Mouse (Mus musculus): ENCODE data around the gene Zfhx3. TPM values are rescaled to one million over a fixed set of nuclear protein-coding genes. Genes with fewer than 3 reads are reported as not detected.
A peak's percentile ranks its signal among the peaks of the same experiment; 100 is the strongest.

The Zfhx3 gene
- polyA plus RNA-seq, 1 experiment from 2014 or later: 68.4 TPM

- Histone ChIP-seq H3K4me2 (ENCODE audit: low read length) (no peak overlapping the region), H3K27ac (replicated peaks; ENCODE audit: low read depth, low read length) (peak overlapping the region; percentile 85), H3K9ac (replicated peaks; ENCODE audit: low read length) (no peak overlapping the region), H3K4me1 (ENCODE audit: control insufficient read depth, insufficient read depth, low read length) (peaks cover 36% of the 10 kb centered on the region), H3K36me3 (ENCODE audit: control insufficient read depth, insufficient read depth, low read length) (peaks cover 44% of the 10 kb centered on the region), H3K4me3 (replicated peaks; ENCODE audit: low read depth, low read length) (no peak overlapping the region), H3K9me3 (ENCODE audit: control insufficient read depth, low read length) (no peaks in the 10 kb centered on the region), H3K27me3 (ENCODE audit: control insufficient read depth, insufficient read depth, low read length) (no peaks in the 10 kb centered on the region)
- DNase-seq (no peak), ATAC-seq (ENCODE audit: low FRiP score, low TSS enrichment) (no peak)
- 65% methylated on average over 11 of the region's 11 CpGs for WGBS
Observed at GRCm38 (mm10) chr8:108943132-108943531, 1000.7 kb downstream of the Zfhx3 start.

- ATAC-seq (ENCODE audit: low FRiP score, low TSS enrichment): peak; percentile 51; the same call in 1 of the 2 replicates
- H3K4me3 ChIP-seq (replicated peaks; ENCODE audit: low read depth, low read length): no peak overlapping the region
- H3K27me3 ChIP-seq (ENCODE audit: control insufficient read depth, insufficient read depth, low read length): no peaks in the 10 kb centered on the region
- peaks cover 6% of the 10 kb centered on the region for H3K9me3 ChIP-seq (ENCODE audit: control insufficient read depth, low read length)
- H3K4me1 ChIP-seq (ENCODE audit: control insufficient read depth, insufficient read depth, low read length): peaks cover 34% of the 10 kb centered on the region
- peak; percentile 66 for DNase-seq
- peaks cover 56% of the 10 kb centered on the region for H3K36me3 ChIP-seq (ENCODE audit: control insufficient read depth, insufficient read depth, low read length)
- H3K9ac ChIP-seq (replicated peaks; ENCODE audit: low read length): peak overlapping the region; percentile 31; the same call in 1 of the 2 replicates
- no peak overlapping the region for H3K4me2 ChIP-seq (ENCODE audit: low read length)
- H3K27ac ChIP-seq (replicated peaks; ENCODE audit: low read depth, low read length): peak overlapping the region; percentile 85
- WGBS: 6% methylated on average over 13 of the region's 13 CpGs
Observed at GRCm38 (mm10) chr8:108944312-108944711, 1001.9 kb downstream of the Zfhx3 start.

GRCm38 (mm10) chr8:108950311-108950710 is 1007.9 kb downstream of the Zfhx3 start:
- Histone ChIP-seq H3K4me3 (replicated peaks; ENCODE audit: low read depth, low read length) (no peak overlapping the region), H3K27ac (replicated peaks; ENCODE audit: low read depth, low read length) (no peak overlapping the region), H3K36me3 (ENCODE audit: control insufficient read depth, insufficient read depth, low read length) (peaks cover 100% of the 10 kb centered on the region), H3K27me3 (ENCODE audit: control insufficient read depth, insufficient read depth, low read length) (no peaks in the 10 kb centered on the region), H3K9ac (replicated peaks; ENCODE audit: low read length) (no peak overlapping the region), H3K4me2 (ENCODE audit: low read length) (no peak overlapping the region), H3K9me3 (ENCODE audit: control insufficient read depth, low read length) (peaks cover 23% of the 10 kb centered on the region), H3K4me1 (ENCODE audit: control insufficient read depth, insufficient read depth, low read length) (no peaks in the 10 kb centered on the region)
- ATAC-seq (ENCODE audit: low FRiP score, low TSS enrichment) (no peak), DNase-seq (no peak)
- WGBS: 98% methylated on average over 21 of the region's 21 CpGs

- H3K27ac ChIP-seq (replicated peaks; ENCODE audit: low read depth, low read length): no peak overlapping the region
- H3K36me3 ChIP-seq (ENCODE audit: control insufficient read depth, insufficient read depth, low read length): peaks cover 100% of the 10 kb centered on the region
- 94% methylated on average over 12 of the region's 12 CpGs for WGBS
- no peak for DNase-seq
- no peaks in the 10 kb centered on the region for H3K27me3 ChIP-seq (ENCODE audit: control insufficient read depth, insufficient read depth, low read length)
- no peak for ATAC-seq (ENCODE audit: low FRiP score, low TSS enrichment)
- peaks cover 23% of the 10 kb centered on the region for H3K9me3 ChIP-seq (ENCODE audit: control insufficient read depth, low read length)
- H3K9ac ChIP-seq (replicated peaks; ENCODE audit: low read length): no peak overlapping the region
- H3K4me2 ChIP-seq (ENCODE audit: low read length): no peak overlapping the region
- no peak overlapping the region for H3K4me3 ChIP-seq (replicated peaks; ENCODE audit: low read depth, low read length)
- H3K4me1 ChIP-seq (ENCODE audit: control insufficient read depth, insufficient read depth, low read length): no peaks in the 10 kb centered on the region
Observed at GRCm38 (mm10) chr8:108951560-108951959, 1009.1 kb downstream of the Zfhx3 start.

GRCm38 (mm10) chr8:108956416-108956815 is 1014.0 kb downstream of the Zfhx3 start:
- H3K4me2 ChIP-seq (ENCODE audit: low read length): 0 out of 2 replicates have a peak overlapping the region, but pooled peaks have one; percentile 12
- H3K27me3 ChIP-seq (ENCODE audit: control insufficient read depth, insufficient read depth, low read length): no peaks in the 10 kb centered on the region
- peaks cover 62% of the 10 kb centered on the region for H3K36me3 ChIP-seq (ENCODE audit: control insufficient read depth, insufficient read depth, low read length)
- H3K9me3 ChIP-seq (ENCODE audit: control insufficient read depth, low read length): no peaks in the 10 kb centered on the region
- no peaks in the 10 kb centered on the region for H3K4me1 ChIP-seq (ENCODE audit: control insufficient read depth, insufficient read depth, low read length)
- ATAC-seq (ENCODE audit: low FRiP score, low TSS enrichment) (no peak), DNase-seq (peak; percentile 50)
- WGBS: 75% methylated on average over 37 of the region's 37 CpGs
- H3K27ac ChIP-seq (replicated peaks; ENCODE audit: low read depth, low read length): no peak overlapping the region
- H3K4me3 ChIP-seq (replicated peaks; ENCODE audit: low read depth, low read length): no peak overlapping the region
- no peak overlapping the region for H3K9ac ChIP-seq (replicated peaks; ENCODE audit: low read length)

GRCm38 (mm10) chr8:108962516-108962915 is 1020.1 kb downstream of the Zfhx3 start:
- ATAC-seq (ENCODE audit: low FRiP score, low TSS enrichment) (no peak), DNase-seq (no peak)
- Histone ChIP-seq H3K4me1 (ENCODE audit: control insufficient read depth, insufficient read depth, low read length) (no peaks in the 10 kb centered on the region; the same call in 1 of the 2 replicates), H3K4me3 (replicated peaks; ENCODE audit: low read depth, low read length) (no peak overlapping the region), H3K27ac (replicated peaks; ENCODE audit: low read depth, low read length) (peak overlapping the region; percentile 65), H3K4me2 (ENCODE audit: low read length) (no peak overlapping the region), H3K27me3 (ENCODE audit: control insufficient read depth, insufficient read depth, low read length) (no peaks in the 10 kb centered on the region), H3K9me3 (ENCODE audit: control insufficient read depth, low read length) (no peaks in the 10 kb centered on the region), H3K36me3 (ENCODE audit: control insufficient read depth, insufficient read depth, low read length) (0 out of 2 replicates have a peak, but pooled peaks cover 4% of the 10 kb centered on the region), H3K9ac (replicated peaks; ENCODE audit: low read length) (no peak overlapping the region)
- 59% methylated on average over 7 of the region's 7 CpGs for WGBS

- no peaks in the 10 kb centered on the region for H3K27me3 ChIP-seq (ENCODE audit: control insufficient read depth, insufficient read depth, low read length)
- H3K36me3 ChIP-seq (ENCODE audit: control insufficient read depth, insufficient read depth, low read length): 0 out of 2 replicates have a peak, but pooled peaks cover 4% of the 10 kb centered on the region
- no peak overlapping the region for H3K9ac ChIP-seq (replicated peaks; ENCODE audit: low read length)
- H3K4me2 ChIP-seq (ENCODE audit: low read length): no peak overlapping the region
- no peaks in the 10 kb centered on the region; the same call in 1 of the 2 replicates for H3K4me1 ChIP-seq (ENCODE audit: control insufficient read depth, insufficient read depth, low read length)
- H3K27ac ChIP-seq (replicated peaks; ENCODE audit: low read depth, low read length): no peak overlapping the region
- WGBS: 87% methylated on average over 2 of the region's 2 CpGs
- DNase-seq: no peak
- no peak overlapping the region for H3K4me3 ChIP-seq (replicated peaks; ENCODE audit: low read depth, low read length)
- no peak for ATAC-seq (ENCODE audit: low FRiP score, low TSS enrichment)
- H3K9me3 ChIP-seq (ENCODE audit: control insufficient read depth, low read length): no peaks in the 10 kb centered on the region
Observed at GRCm38 (mm10) chr8:108963181-108963580, 1020.7 kb downstream of the Zfhx3 start.

- ATAC-seq (ENCODE audit: low FRiP score, low TSS enrichment) (no peak), DNase-seq (peak; percentile 43)
- Histone ChIP-seq H3K4me1 (ENCODE audit: control insufficient read depth, insufficient read depth, low read length) (no peaks in the 10 kb centered on the region; the same call in 1 of the 2 replicates), H3K36me3 (ENCODE audit: control insufficient read depth, insufficient read depth, low read length) (no peaks in the 10 kb centered on the region), H3K27me3 (ENCODE audit: control insufficient read depth, insufficient read depth, low read length) (no peaks in the 10 kb centered on the region), H3K4me2 (ENCODE audit: low read length) (no peak overlapping the region), H3K27ac (replicated peaks; ENCODE audit: low read depth, low read length) (no peak overlapping the region), H3K4me3 (replicated peaks; ENCODE audit: low read depth, low read length) (no peak overlapping the region), H3K9me3 (ENCODE audit: control insufficient read depth, low read length) (no peaks in the 10 kb centered on the region), H3K9ac (replicated peaks; ENCODE audit: low read length) (no peak overlapping the region)
- WGBS: 60% methylated on average over 12 of the region's 12 CpGs
Observed at GRCm38 (mm10) chr8:108966041-108966440, 1023.6 kb downstream of the Zfhx3 start.

- H3K27me3 ChIP-seq (ENCODE audit: control insufficient read depth, insufficient read depth, low read length): no peaks in the 10 kb centered on the region
- 86% methylated on average over 9 of the region's 9 CpGs for WGBS
- H3K27ac ChIP-seq (replicated peaks; ENCODE audit: low read depth, low read length): no peak overlapping the region
- H3K4me1 ChIP-seq (ENCODE audit: control insufficient read depth, insufficient read depth, low read length): no peaks in the 10 kb centered on the region
- no peaks in the 10 kb centered on the region for H3K36me3 ChIP-seq (ENCODE audit: control insufficient read depth, insufficient read depth, low read length)
- ATAC-seq (ENCODE audit: low FRiP score, low TSS enrichment) (no peak), DNase-seq (no peak)
- H3K9me3 ChIP-seq (ENCODE audit: control insufficient read depth, low read length): no peaks in the 10 kb centered on the region
- no peak overlapping the region for H3K4me3 ChIP-seq (replicated peaks; ENCODE audit: low read depth, low read length)
- no peak overlapping the region for H3K9ac ChIP-seq (replicated peaks; ENCODE audit: low read length)
- H3K4me2 ChIP-seq (ENCODE audit: low read length): no peak overlapping the region
Observed at GRCm38 (mm10) chr8:108973639-108974325, 1031.3 kb downstream of the Zfhx3 start.
